Mouse (Mus musculus) kidney, adult 10 weeks (tissue): ENCODE measurements around the gene Pde4c. TPM values are rescaled to one million over a fixed set of nuclear protein-coding genes. Genes with fewer than 3 reads are reported as not detected.

Experiments used
- polyA plus RNA-seq: library from polyadenylated mRNA; stranded (reverse); fragments of 350-450 nt; fragmentation: Illumina TruSeq; extraction: RNeasy Lipid Tissue Mini Kit (QIAGEN cat#74804); gene quantifications from one replicate; pipeline ENCODE4 v1.2.3, GENCODE M21; 2014; ENCODE audit warnings: low read depth, low replicate concordance

Gene Pde4c
- 1.3 TPM for polyA plus RNA-seq

GRCm38 (mm10) chr8:70723486-70724210, at the start of gene Pde4c:
TSS of gene Pde4c (plus strand) at chr8:70723720.

GRCm38 (mm10) chr8:70698310-70699109, 25.0 kb upstream of the Pde4c start, which contains the start of gene Jund:
TSS of gene Jund (plus strand) at chr8:70698949.

GRCm38 (mm10) chr8:70703287-70703686, 20.2 kb upstream of the Pde4c start, which contains the start of gene Iqcn:
TSS of gene Iqcn (plus strand) at chr8:70703457.

GRCm38 (mm10) chr8:70718297-70718696, 5.2 kb upstream of the Pde4c start, which contains the start of gene Gm3336:
TSS of gene Gm3336 (plus strand) at chr8:70718543.

GRCm38 (mm10) chr8:70754043-70754870, 30.7 kb downstream of the Pde4c start, which contains the start of gene Rab3a:
TSS of gene Rab3a (plus strand) at chr8:70754679.

GRCm38 (mm10) chr8:70760775-70761406, 37.4 kb downstream of the Pde4c start, which contains the start of gene Mpv17l2:
TSS of gene Mpv17l2 (minus strand) at chr8:70760946.

GRCm38 (mm10) chr8:70776496-70777444, 53.2 kb downstream of the Pde4c start, which contains the start of gene Pik3r2:
TSS of gene Pik3r2 (minus strand) at chr8:70776713.

Other genes with a start within 250 kb of the Pde4c start
- gene Klhl26, start 246.8 kb upstream of the Pde4c start, polyA plus RNA-seq: 2.1 TPM
- not detected for gene Tmem59l, start 236.4 kb upstream of the Pde4c start, polyA plus RNA-seq
- not detected for gene Crlf1, start 230.6 kb upstream of the Pde4c start, polyA plus RNA-seq
- gene Rex1bd, start 217.0 kb upstream of the Pde4c start, polyA plus RNA-seq: 0.77 TPM
- 2.4 TPM for gene Uba52, start 212.9 kb upstream of the Pde4c start, polyA plus RNA-seq
- gene Fkbp8, start 196.0 kb upstream of the Pde4c start, polyA plus RNA-seq: 2.8 TPM
- gene Kxd1, start 195.8 kb upstream of the Pde4c start, polyA plus RNA-seq: 9.4 TPM
- 0.32 TPM for gene Ell, start 184.3 kb upstream of the Pde4c start, polyA plus RNA-seq
- not detected for gene Isyna1, start 129.3 kb upstream of the Pde4c start, polyA plus RNA-seq
- gene Ssbp4, start 114.8 kb upstream of the Pde4c start, polyA plus RNA-seq: not detected
- not detected for gene Lrrc25, start 107.6 kb upstream of the Pde4c start, polyA plus RNA-seq
- not detected for gene Gdf15, start 91.3 kb upstream of the Pde4c start, polyA plus RNA-seq
- 45.6 TPM for gene Pgpep1, start 63.3 kb upstream of the Pde4c start, polyA plus RNA-seq
- not detected for gene Lsm4, start 50.5 kb upstream of the Pde4c start, polyA plus RNA-seq
- gene Jund, start 24.8 kb upstream of the Pde4c start, polyA plus RNA-seq: 16.3 TPM
- not detected for gene Iqcn, start 20.3 kb upstream of the Pde4c start, polyA plus RNA-seq
- gene Gm3336, start 5.2 kb upstream of the Pde4c start, polyA plus RNA-seq: not detected
- 2.5 TPM for gene Rab3a, start 31.0 kb downstream of the Pde4c start, polyA plus RNA-seq
- 0.65 TPM for gene Mpv17l2, start 37.2 kb downstream of the Pde4c start, polyA plus RNA-seq
- 1.5 TPM for gene Pik3r2, start 53.0 kb downstream of the Pde4c start, polyA plus RNA-seq
- 1.2 TPM for gene Mast3, start 81.3 kb downstream of the Pde4c start, polyA plus RNA-seq
- not detected for gene Il12rb1, start 84.7 kb downstream of the Pde4c start, polyA plus RNA-seq
- gene Arrdc2, start 116.0 kb downstream of the Pde4c start, polyA plus RNA-seq: 0.73 TPM
- 1.1 TPM for gene Kcnn1, start 139.5 kb downstream of the Pde4c start, polyA plus RNA-seq
- not detected for gene Ccdc124, start 150.2 kb downstream of the Pde4c start, polyA plus RNA-seq
- not detected for gene Slc5a5, start 169.0 kb downstream of the Pde4c start, polyA plus RNA-seq
- gene Rpl18a, start 173.7 kb downstream of the Pde4c start, polyA plus RNA-seq: 21.7 TPM
- gene Map1s, start 182.2 kb downstream of the Pde4c start, polyA plus RNA-seq: 0.65 TPM